8 mouse cellular contexts compared by ENCODE assay signal in the genomic region with DNA sequence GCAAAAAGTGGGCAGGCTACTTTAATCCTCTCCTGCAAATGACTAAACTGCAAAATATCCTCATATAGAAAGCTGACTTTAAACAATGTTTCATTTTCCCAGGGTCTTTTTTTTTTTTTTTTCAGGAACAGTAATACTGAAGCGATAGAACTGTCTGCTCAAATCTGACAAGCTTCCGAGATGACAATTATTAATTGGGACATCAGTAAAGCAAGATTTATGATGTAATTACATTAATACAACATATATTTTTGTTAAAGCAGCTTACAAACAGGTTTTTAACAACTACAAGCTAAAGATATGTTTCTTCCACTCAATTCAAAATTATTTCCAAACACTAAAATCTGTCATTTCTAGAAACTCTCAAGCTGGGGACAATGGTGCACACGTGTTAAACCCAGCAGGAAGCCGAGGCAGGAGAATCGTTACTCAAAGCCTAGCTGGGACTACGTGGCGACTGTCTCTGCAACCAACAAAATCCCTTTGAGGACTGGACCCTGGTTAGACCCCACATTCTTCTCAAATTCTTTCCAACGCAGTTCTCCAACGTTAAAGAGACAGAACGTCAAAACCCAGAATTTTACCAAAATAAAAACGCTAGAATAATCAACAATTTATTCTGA. TPM values are rescaled to one million over a fixed set of nuclear protein-coding genes. Genes with fewer than 3 reads are reported as not detected.
DNase-seq lines count a peak whose midpoint lies in the region; ATAC-seq and TF ChIP-seq lines count a peak whose summit lies in the region.

No protein-coding gene starts in this region.

- TF ChIP-seq POLR2A in myocyte (IDR thresholded peaks at IDR 0.05; ENCODE audit: insufficient read length, low read depth) = peak; percentile 17

- H3K9ac ChIP-seq in lung, embryonic 15.5 days = peak overlapping the region; percentile 83; the same call in 1 of the 2 replicates
- H3K9ac ChIP-seq in hindbrain, embryonic 16.5 days (ENCODE audit: low read depth, low read length) = peak overlapping the region; percentile 96

- H3K27me3 ChIP-seq in lung, embryonic 15.5 days = no peaks in the 10 kb centered on the region
- no peaks in the 10 kb centered on the region for H3K27me3 ChIP-seq in hindbrain, embryonic 16.5 days (replicated peaks; ENCODE audit: control insufficient read depth, insufficient read depth, low read length)
- H3K27me3 ChIP-seq in myocyte (ENCODE audit: control insufficient read depth, insufficient read depth, insufficient read length) = no peaks in the 10 kb centered on the region

- no peaks in the 10 kb centered on the region for H3K36me3 ChIP-seq in lung, embryonic 15.5 days
- no peaks in the 10 kb centered on the region for H3K36me3 ChIP-seq in hindbrain, embryonic 16.5 days (ENCODE audit: control insufficient read depth, insufficient read depth, low read length)
- no peaks in the 10 kb centered on the region for H3K36me3 ChIP-seq in myocyte (ENCODE audit: control insufficient read depth, insufficient read depth)

- intact Hi-C loops in left cerebral cortex, postnatal 36 days (cut with DNase I) = no loop called here

- no peaks in the 10 kb centered on the region for H3K9me3 ChIP-seq in lung, embryonic 15.5 days
- no peaks in the 10 kb centered on the region for H3K9me3 ChIP-seq in hindbrain, embryonic 16.5 days (ENCODE audit: control insufficient read depth, low read length)

- H3K4me2 ChIP-seq in lung, embryonic 15.5 days = peak overlapping the region; percentile 72
- H3K4me2 ChIP-seq in hindbrain, embryonic 16.5 days (ENCODE audit: low read length) = peak overlapping the region; percentile 89
- peak overlapping the region; percentile 69 for H3K4me2 ChIP-seq in myocyte (ENCODE audit: low read depth)

- WGBS in lung, embryonic 15.5 days = 3% methylated on average over 11 of the region's 11 CpGs
- WGBS in hindbrain, embryonic 16.5 days = 2% methylated on average over 11 of the region's 11 CpGs

- H3K4me1 ChIP-seq in lung, embryonic 15.5 days = peaks cover 26% of the 10 kb centered on the region
- H3K4me1 ChIP-seq in hindbrain, embryonic 16.5 days (ENCODE audit: control insufficient read depth, insufficient read depth, low read depth, low read length) = peaks cover 19% of the 10 kb centered on the region

- no peak for DNase-seq in lung, postnatal 25 days (ENCODE audit: low spot score)
- peak; percentile 64 for DNase-seq in embryo, embryonic 11 days
- DNase-seq in left cerebral cortex, postnatal 36 days (ENCODE audit: low spot score in 2 of 2) = no peak
- DNase-seq in ovary, postnatal 36 days (ENCODE audit: low spot score) = no peak
- DNase-seq in cerebellum, postnatal 36 days = no peak

- H3K27ac ChIP-seq in lung, embryonic 15.5 days = no peak overlapping the region; the same call in 1 of the 2 replicates
- peak overlapping the region; percentile 99; the same call in 1 of the 2 replicates for H3K27ac ChIP-seq in hindbrain, embryonic 16.5 days (ENCODE audit: low read depth, low read length)

- H3K4me3 ChIP-seq in lung, embryonic 15.5 days = peak overlapping the region; percentile 86
- H3K4me3 ChIP-seq in hindbrain, embryonic 16.5 days (ENCODE audit: low read length) = peak overlapping the region; percentile 66
- H3K4me3 ChIP-seq in myocyte = peak overlapping the region; percentile 97

- peak overlapping the region; percentile 69 for H3ac ChIP-seq in myocyte (ENCODE audit: control insufficient read depth, insufficient read length)

- no peak for ATAC-seq in lung, embryonic 15.5 days (ENCODE audit: borderline replicate concordance, extremely low read depth, low FRiP score, low TSS enrichment)
- no peak for ATAC-seq in hindbrain, embryonic 16.5 days

- H3K79me2 ChIP-seq in myocyte (ENCODE audit: control insufficient read depth, insufficient read depth) = peaks cover 59% of the 10 kb centered on the region

TF ChIP-seq in myocyte, 11 proteins besides CTCF, POLR2A, EP300 and RAD21:
- no peak for TF ChIP-seq E2F4 (IDR thresholded peaks at IDR 0.05; ENCODE audit: insufficient read depth)
- no peak for TF ChIP-seq REST (IDR thresholded peaks at IDR 0.05; ENCODE audit: insufficient read depth, insufficient read length)
- no peak for TF ChIP-seq SRF (IDR thresholded peaks at IDR 0.05; ENCODE audit: control insufficient read depth, insufficient read length, low read depth)
- no peak for TF ChIP-seq CEBPB (IDR thresholded peaks at IDR 0.05; ENCODE audit: insufficient read depth, poor library complexity, severe bottlenecking)
- no peak for TF ChIP-seq TCF12 (IDR thresholded peaks at IDR 0.05; ENCODE audit: insufficient read depth, poor library complexity, severe bottlenecking)
- no peak for TF ChIP-seq POLR2AphosphoS2 (IDR thresholded peaks at IDR 0.05; ENCODE audit: insufficient read length, low read depth)
- no peak for TF ChIP-seq MYOD1 (IDR thresholded peaks at IDR 0.05; ENCODE audit: control insufficient read depth in 1 of 3, insufficient read length in 2 of 3, low read depth in 2 of 3)
- TF ChIP-seq MYOG (IDR thresholded peaks at IDR 0.05; ENCODE audit: control insufficient read depth in 1 of 3, insufficient read depth in 1 of 3, insufficient read length in 2 of 3, low read depth in 2 of 3) = no peak
- TF ChIP-seq TCF3 (IDR thresholded peaks at IDR 0.05; ENCODE audit: insufficient read length, low read depth) = no peak
- no peak for TF ChIP-seq MAX (IDR thresholded peaks at IDR 0.05; ENCODE audit: low read depth)
- no peak for TF ChIP-seq USF1 (IDR thresholded peaks at IDR 0.05; ENCODE audit: low read depth)

RNA-seq across cellular contexts. Expression of a gene that starts 1.5 kb away (rescaled TPM):
- polyA plus RNA-seq in lung, embryonic 15.5 days (2015; fragmentation: Nextera tagmentation; extraction: Ambion mirVana) = 45.0 and 49.7 TPM in 2 replicates
- 142 and 147 TPM in 2 replicates for polyA plus RNA-seq in hindbrain, embryonic 16.5 days (2015; fragmentation: Nextera tagmentation; extraction: Ambion mirVana)
- 52.8 TPM for polyA plus RNA-seq in myocyte (2012; fragmentation: generic; extraction: Trizol)
- 10 to 100 TPM; 67.8 to 74.3 TPM for total RNA-seq in left cerebral cortex, postnatal 36 days (2021)

RNA-seq across cellular contexts. Expression of a gene that starts 33.0 kb away (rescaled TPM):
- polyA plus RNA-seq in lung, embryonic 15.5 days (2015; fragmentation: Nextera tagmentation; extraction: Ambion mirVana) = 37.3 and 38.1 TPM in 2 replicates
- 42.6 and 43.0 TPM in 2 replicates for polyA plus RNA-seq in hindbrain, embryonic 16.5 days (2015; fragmentation: Nextera tagmentation; extraction: Ambion mirVana)
- polyA plus RNA-seq in myocyte (2012; fragmentation: generic; extraction: Trizol) = 25.4 TPM
- 10 to 100 TPM; 26.2 to 30.0 TPM for total RNA-seq in left cerebral cortex, postnatal 36 days (2021)
